Mouse (Mus musculus) right cerebral cortex, postnatal 4 days (tissue): ENCODE measurements around the gene Ltbp4.

Source experiments
- DNase-seq: peaks from one replicate; pipeline ENCODE4 v3.0.0-alpha.2; 2022

Ltbp4 gene

DNA sequence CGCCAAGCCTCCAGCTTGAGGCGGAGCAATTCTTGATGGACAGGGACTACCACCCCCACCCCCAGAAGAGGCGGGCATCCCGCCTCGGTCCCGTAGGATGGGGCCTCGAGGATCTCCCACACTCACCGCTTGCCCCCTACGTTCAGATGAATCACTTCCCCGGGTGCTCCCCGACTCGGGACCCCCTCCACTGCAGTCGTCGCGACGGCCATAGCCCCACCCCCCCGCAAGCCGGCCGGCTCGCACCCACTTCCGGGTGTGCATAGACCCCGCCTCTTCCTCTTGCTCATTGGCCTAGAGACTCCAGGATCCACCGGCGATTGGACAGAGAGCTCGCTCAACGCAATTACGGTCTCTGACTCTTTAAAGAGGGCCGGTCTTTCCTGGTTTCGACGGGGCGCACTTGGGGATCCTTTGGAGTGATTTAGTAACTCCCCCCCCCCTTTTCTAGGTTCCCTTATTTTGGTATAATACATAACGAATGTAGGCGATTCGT, 18.3 kb upstream of the Ltbp4 start, which contains the start of gene Shkbp1:
Gene Shkbp1 (minus strand): TSS at position 275 of the 496 bp plus-strand sequence.
- peak; percentile 83 for DNase-seq

DNA sequence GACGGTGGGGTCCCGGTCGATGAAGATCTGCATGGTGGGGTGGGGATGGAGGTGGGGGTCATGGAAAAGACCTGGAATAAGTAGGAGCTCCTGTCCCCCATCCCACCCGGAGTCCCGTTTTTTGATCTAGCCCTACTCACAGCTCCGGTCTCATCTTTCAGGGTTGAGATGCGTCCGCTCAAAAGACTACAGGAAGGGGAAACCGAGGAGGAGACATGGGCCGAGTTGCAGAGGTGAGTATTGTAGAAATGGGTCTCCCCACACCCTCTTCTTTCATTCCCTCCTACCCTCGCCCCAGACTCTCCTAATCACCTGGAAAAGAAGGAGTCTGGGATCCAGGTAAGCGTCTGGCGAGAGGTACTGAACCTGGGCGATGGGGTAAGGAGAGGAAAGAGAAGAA, 17.8 kb upstream of the Ltbp4 start:
- DNase-seq, result no peak

DNA sequence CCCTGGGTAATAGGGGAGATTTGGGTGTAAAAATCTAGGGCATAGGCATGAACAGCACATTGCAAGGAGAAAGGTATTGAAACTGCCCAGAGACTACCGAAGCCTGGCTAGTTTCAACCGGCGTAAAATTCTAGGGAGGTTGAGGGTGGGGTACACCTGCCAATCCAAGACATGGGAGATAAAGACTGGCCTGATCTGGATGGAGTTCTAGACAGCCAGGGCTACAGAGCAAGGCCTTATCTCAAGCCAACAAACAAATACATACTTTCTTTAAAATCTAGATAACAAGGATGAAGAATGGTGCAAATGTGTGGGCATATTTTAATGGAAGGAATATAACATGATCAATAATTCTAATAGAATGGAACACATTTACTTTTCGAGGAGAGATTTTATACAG, 17.3 kb upstream of the Ltbp4 start:
- DNase-seq, result no peak

DNA sequence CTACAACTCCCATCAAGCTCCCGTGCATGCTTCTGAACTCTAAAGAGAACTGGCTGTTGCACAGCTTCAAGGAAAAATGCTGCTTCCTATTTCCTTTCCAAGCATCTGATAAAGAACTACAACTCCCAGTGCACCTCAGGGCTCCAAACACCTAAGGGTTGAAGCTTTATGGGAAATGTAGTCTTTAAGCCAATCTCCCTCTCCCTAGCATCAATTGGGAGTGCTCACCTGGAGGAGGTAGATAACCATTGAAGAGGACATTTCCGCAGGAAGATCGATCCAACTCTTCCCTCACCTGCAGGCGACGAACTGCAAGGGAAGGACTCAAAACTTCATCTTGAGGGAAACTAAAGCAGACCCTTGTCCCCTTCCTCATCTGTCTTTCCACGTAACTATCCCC, 16.7 kb upstream of the Ltbp4 start:
- no peak for DNase-seq

DNA sequence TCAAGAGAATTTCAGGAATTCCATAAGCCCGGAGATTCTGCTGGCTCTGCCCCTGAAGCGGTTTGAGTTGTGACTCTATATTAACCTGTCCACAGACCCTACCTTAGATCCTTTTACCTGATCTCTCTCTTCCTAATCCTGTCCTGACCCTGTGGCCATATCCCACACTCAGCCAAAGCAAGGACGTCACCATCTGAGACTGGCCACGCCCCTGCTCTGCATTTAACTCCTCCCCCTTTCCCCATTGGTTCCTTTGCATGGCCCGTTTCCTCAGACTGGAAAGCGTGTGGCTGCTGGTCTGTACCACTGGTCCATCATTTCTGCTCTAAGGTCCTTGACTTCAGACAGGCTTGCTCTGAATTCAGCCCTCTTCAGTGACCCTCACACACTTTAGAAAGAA, 8.0 kb upstream of the Ltbp4 start:
- DNase-seq, result no peak

DNA sequence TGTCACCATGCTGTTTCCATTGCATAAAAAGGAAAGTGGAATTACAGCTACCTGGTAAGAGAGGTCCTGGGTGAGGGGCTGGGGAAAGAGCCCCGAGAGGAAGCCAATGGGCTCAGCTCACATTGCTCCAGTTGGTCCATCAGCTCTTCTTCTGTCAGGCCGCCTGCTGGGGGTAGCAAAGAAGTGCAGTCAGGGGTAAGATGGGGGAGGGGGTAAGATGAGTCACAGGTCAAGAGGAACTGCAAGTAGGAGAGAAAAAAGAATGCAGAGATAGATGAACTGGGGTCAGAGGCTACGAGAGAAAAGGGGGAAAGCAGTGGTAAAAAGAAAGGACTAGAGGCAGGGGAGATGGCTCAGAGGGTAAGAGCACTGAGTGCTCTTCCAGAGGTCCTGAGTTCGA, 5.1 kb upstream of the Ltbp4 start:
- no peak for DNase-seq

DNA sequence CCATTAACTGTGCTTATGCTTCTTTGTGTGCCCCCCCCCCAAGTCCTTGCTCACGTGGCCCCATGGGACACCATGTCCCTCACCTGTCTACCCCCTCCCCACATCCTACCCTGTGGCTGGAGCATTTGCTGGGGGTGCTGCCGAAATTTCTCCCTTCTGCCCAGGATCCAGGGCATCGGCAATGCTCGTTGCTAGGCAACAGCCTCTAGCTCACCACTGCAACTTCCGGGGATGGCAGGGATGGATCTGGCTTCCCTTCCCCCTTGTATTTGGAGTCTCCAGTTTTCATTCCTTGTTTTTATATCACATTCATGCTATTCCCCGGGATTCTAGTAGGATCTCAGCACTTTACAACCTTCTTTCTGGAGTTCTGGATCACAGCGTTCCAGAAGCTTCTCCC, 2.0 kb upstream of the Ltbp4 start:
- DNase-seq, result no peak

DNA sequence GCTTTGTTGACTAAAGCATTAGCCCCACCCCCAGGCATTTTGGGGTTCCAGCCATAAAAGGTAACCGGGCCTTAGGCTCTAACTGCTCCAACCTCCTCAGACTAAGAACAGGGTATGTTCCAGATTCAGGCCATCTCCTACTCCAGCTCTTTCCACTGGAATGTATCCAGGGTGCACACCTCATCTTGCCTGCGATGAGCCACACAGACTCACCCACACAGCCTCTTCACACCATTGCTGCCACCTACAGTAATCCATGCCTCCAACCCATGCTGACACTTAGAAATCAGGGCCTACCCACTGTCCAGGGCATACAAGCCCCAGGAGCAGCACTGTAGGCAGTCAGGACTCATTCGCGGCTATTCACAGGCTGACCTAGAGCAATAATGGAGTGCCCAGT, 1.6 kb upstream of the Ltbp4 start:
- no peak for DNase-seq

DNA sequence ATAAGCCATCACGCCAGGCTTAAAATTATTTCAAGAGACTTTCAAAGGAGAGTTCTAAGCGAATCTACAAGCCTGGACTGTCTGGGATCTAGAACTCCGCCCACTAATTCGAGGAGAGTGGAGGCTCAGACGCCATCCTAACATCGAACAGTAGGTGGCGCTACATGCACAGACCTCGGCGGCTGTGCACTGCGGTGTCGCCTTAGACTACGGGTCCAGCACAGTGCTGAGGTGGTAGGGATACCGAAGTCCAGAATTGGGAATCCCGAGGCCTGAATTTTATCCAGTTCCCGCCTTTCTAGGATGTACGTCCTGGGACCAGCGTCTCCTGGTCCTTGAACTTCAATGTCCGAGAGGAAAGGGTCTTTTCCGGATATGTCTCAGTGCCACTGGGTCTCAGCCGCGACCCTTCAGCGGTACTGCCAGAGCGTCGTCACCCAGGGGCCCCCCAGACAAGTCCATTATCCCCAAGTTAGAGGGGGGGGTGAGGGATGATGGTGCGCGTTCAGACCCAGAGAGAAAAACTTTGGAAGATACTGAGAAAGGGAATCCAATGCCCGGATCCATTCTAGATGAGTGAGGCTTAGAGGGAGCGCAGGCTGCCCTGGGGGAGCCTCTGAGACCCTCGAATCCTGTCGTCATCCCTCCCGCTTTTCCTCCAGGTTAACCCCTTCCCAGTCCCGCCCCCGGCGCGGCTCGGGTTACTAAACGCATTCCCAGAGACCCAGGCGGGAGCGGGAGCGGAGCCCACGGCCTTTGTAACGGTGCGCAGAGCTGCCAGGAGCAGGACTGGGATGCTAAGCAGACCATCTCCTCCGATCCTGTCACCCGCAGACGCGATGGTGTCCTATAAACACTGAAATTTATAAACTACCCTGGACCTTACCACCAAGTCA, 1.3 kb downstream of the Ltbp4 start:
- DNase-seq, result peak; percentile 93

DNA sequence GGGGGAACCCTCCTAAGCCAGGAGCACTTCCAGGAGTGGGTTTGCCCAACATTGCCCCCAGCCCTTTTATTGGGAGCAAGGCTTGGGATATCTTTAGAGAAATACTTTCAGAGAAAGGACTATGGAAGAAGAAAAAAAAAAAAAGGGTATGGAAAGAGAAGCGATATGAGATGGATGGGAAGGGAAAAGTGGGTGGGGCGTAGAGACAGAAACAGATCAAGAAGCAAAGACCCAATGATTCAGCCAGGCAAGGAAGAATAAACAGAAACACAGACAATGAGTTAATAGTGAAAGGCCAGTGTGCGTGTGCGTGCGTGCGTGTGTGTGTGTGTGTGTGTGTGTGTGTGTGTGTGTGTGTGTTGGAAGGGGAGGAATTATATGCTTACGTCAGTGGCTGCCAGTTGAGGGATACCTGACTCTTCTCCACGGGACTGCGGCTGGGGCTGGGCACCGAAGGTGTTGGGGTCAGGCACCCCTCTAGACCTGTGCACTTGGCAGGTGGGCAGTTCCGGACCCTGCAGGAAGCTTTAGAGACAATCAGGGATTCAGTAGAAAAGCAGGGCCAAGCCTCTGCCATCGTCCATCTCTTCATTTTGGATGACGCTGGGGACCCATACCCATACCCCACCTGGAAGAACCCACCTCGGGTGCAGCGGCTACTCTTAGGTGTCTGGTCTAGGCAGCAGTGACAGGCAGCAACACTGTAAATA, 2.3 kb downstream of the Ltbp4 start:
- DNase-seq, result no peak

DNA sequence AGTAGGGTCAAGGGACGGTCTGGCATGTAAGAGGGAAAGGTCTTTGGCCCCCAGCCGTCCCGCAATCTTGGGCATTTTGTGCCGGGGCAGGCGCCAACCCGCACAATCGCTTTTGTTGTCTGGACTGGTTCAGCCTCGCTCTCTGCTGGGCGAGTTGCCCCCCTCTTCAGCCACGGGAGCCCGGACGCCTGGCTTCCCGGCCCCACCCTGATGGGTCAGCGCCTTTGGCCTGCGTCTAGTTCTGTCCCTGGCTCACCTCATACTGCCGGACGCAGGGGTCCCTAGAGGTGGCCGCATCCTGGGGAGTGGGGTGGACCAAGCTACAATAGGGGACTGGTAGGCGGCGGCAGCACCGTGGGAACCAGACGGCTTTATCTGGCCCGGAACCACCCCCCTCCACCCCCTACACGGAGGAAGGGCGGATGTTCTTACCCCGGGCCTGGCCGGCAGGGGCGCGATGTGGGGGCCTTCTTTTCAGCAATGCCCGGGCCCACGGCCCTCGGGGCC, 3.0 kb downstream of the Ltbp4 start:
- no peak for DNase-seq

DNA sequence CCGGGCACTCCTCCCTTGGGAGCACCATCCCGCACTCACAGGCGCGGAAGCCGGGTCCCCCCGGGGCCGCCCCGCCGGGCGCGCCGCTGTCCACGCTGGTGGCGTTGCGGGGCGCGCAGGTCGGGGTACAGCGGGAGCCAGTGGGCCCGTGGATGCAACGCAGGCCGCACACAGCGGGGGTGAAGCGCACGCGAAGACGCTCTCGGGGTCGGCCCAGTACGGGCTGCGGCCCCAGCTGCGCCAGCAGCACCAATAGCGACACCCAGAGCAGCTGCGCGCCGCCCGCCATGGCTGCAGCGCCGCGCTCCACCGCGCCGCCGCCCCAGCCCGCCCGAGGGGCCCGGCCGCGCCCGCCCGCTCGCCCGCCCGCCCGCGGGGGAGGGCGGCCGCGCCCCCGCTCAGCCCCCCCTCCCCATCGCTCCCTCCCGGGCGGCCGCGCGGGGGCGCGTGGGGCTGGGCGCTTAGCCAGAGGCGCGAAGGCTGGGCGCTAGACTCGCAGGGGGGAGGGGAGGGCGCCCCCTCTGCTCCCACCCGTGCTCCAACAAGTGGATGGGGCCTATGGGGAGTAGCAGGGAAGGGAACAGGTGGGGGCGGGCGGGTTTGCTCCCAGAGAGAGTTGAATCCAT, 4.1 kb downstream of the Ltbp4 start:
- no peak for DNase-seq

DNA sequence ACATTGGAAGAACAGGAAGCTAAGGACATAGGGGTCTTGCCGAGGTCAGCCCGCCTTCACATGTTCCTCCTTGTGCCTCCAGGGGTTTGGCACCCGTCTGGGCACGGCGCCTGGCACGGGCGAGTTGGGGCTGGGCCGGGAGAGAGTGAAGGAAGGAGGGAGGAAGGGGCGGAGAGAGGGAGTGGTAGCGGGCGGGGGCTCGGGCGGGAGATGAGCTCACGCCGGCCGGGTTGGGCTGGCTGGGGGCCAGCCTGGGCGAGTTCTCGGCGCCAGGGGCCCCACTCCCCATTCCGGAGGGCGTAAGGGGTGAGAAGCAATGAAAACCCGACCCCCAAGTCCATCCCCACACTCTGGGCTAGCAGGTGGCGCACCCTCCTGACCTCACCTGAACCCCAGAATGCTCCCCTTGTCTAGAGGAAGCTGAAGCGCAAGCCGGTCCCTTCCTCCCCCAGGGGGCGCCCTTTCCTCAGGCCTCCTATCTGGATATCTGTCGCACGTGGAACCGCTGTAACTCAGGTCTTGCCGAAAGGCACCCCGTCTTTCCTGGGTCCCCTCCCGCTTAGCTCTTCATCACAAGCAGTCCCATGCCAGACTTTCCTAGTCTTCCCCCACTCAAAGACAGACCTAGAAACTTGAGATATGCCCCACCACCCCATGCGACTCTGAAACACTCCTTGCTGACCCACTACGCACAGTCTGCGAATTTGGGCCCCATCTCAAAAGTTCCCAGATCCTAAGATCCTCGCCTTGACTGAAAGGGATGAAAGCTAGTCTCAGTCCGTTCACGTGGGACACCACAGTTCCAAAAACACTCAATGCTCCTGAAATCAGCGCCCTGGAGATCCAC, 4.9 kb downstream of the Ltbp4 start:
- peak; percentile 84 for DNase-seq

DNA sequence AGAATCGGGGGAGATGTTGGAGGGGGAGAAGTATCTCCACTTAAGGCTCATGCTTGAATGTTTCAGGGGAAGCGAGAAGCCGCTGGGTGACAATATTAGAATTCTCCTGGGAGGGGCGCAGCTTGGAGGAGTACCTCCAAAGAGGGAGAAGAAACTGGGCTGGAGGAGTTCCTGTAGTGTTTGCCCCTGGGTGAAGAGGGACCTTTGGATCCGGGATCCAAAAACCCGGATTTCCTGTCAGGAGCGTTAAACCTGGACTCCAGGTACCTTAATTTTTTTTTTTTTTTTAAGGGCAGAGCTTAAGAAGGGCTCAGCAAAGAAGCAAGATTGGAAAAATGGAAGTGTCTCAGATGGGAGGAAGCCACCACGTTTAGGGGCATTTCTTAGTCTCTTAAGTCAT, 5.6 kb downstream of the Ltbp4 start:
- DNase-seq, result no peak

DNA sequence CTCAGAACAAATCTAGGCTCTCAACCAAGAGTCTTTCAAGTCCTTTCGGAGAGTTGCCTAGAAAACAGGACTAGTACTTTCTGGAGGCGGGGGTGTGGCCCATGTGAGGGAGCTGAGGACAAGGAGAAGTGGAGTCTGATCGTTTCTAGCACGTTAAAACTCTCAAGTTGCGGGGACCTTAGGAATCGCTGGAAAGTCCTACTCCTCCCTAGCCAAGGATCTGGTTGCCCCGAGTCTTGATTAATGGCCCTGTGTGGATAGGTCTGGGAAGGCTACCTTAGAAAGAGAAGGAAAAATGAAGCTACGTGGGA, 6.0 kb downstream of the Ltbp4 start:
- no peak for DNase-seq

DNA sequence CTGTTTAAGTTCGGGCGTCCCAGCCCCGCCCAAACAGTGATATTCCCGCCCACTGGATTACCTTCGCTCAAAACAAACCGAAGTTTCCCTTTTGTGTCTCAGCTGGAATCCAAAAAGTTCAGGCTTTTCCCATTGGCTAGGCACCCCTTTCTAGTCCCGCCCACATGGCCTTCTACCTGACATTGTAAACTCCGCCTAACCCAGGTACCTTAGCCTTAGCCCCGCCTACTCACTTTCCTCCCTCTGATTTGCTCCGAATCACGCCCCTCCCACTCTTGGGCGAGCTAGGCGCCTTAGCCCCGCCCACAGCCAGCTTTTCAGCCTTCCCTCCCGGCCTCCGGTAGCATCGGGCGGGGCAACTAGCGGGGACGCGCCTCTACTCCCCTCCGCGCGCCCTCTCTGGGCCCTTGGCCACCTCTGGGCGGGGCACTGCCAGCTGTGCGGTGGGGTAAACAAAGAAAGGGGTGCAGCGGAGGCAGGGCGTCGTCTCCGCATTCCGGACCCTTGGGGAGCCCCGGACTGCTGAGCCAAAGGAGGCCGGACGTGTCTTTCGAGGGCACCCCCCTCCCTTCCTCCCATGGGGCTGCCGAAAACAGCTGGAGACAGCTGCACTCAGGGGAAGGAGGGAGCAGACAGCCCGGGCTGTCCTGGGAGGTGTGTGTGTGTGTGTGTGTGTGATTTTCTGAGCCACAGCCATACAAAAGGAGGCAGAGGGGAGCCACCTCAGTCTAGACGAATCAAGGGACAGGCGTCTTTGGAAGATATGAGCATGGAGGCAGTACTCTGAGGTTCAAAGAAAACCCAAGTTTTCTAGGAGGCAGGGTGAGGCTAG, 6.6 kb downstream of the Ltbp4 start:
- no peak for DNase-seq

DNA sequence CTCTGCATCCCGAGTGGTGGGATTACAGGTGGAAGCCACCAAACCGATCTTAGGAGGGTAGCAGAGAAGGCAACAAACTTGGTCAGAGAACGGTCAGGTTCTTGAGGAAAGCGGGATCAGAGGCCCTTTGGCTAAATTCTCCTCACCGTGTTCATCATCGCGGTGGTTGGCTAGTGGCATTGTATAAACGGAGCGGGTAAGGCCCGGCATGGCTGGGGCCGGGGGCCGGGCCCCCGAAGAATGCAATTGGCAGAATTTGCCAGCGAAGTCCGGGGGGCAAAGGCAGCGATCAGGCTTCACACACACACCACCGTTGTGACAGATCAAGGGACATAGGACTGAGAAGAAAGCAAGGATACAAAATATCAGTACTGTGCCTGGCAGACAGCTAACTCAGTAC, 7.5 kb downstream of the Ltbp4 start:
- DNase-seq, result no peak

DNA sequence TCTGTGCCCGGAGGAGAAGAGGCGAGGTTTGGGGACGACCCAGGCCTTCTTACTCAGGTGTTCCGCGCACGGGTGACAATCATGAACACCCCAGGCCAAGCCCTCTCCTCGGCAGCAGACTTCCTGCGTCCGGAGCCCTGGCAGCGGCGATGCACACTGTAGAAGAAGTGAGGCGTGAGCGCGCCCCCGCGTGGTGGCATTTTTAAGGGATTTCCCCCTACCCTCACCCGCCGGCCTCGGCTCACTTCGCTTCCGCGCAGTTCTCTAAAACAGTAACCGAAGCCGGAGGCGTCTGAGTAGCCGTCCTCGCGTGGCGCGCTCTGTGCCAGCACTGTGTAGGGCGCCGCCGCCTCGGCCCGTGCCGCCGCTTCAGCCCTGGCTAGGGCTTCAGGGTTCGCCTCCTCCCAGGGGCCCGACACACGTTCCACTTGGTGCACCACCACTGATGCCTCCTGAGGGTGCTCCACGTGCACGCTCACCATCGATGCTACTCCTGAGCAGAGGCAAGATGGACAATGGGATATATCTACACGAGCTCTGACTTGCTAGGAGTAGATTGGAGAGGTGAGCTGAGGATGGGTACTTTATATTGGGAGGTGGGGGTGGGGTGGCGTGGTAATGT, 8.1 kb downstream of the Ltbp4 start:
- DNase-seq, result peak; percentile 89

DNA sequence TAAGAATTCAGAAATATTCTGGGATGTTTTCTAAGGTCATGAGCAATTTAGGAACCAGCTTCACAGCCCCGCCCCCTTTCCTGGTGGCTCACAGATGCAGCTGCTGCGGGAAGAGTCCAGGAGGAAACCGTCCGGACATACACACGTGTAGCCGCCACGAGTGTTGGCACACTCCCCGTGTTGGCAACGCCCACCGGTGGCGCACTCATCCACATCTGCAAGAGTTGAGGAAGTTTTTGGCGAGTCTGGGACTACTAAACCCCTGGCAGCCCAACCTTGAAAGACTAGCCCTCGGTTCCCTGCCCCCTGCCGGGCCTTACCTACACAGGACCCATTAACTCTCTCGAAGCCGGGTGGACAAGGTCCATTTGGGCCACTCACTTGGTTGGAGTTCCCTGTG, 8.8 kb downstream of the Ltbp4 start:
- DNase-seq, result no peak

DNA sequence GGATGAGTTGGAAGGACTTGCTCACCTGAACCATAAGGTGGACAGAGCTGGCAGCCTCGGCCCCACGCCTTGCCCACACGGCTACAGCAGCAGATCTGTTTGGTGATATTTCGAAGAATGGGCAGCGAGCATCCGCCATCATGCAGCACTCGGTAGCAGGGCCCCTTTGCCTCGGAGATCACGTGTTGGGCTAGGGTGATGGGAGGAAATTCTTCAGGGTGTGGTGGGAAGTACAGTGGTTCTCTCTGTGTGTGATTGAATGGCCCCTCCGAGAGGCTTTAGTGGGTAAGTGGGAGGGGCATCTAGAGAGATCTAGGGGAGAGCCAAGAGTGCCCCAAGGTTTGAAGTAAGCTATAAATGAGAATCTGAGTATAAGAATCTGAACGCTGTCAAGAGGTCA, 9.3 kb downstream of the Ltbp4 start:
- no peak for DNase-seq

DNA sequence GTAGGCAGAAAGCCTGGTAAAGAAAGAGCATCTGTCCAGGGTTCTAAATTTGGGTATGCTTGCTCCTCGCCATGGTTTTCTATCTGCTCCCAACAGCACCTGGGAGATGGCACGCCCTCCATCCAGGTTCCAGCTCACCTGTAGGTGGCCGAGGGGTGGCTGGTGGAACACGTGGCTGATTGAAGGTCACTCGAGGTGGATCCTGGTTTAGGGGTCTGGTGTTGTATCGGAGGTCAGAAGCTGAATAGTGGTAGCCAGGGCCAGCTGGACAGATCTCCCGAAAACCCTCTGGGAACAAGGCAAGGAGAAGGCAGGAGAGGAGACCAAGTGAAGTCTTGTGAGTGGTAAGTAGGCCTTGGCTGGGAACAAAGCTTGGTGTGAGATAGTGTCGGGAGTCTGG, 10.0 kb downstream of the Ltbp4 start:
- no peak for DNase-seq
